Mouse (Mus musculus): ENCODE results near the gene Chad.

DNA sequence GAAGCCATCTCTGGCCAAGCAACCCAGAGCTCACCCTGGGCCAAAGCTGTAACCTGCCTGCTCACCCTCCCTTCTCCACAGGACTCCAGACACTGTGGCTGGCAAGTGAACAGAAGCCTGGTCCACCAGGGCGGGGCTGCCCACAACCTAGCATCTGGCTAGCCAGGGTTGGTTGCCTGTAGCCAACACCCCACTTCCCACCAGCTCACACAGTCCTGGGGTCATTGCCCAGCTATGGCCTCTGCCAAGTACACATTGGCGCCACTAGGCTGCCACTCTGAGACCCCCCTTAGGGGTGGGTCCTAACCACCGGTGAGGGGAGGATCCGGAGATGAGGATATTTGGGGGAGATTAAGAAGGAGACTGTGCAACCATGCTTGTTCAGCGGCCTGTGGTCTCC, 1.0 kb upstream of the Chad start:
- TF ChIP-seq CTCF (IDR thresholded peaks at IDR 0.05; ENCODE audit: low read depth, low read length) = no peak
- no peak for TF ChIP-seq POLR2A (IDR thresholded peaks at IDR 0.05; ENCODE audit: borderline replicate concordance, low read depth, low read length)

All from bone marrow macrophage, adult 2 months (primary cell).